Mouse (Mus musculus) gastrocnemius, postnatal 14 days (tissue): Measurements from ENCODE around the gene Lyrm4. TPM values are rescaled to one million over a fixed set of nuclear protein-coding genes. Genes with fewer than 3 reads are reported as not detected.
A peak's percentile ranks its signal among the peaks of the same experiment; 100 is the strongest.
"Not testable (repeated sequence)": the region's sequence is repeated elsewhere in the genome, so short reads cannot be mapped to it uniquely, and the experiment has no call there.

Experiments
- DNase-seq: peaks from one replicate; pipeline ENCODE4 v3.0.0; 2021; ENCODE audit warnings: mixed read lengths
- intact Hi-C: fragments of 180-260 bp; cut with DNase I; formaldehyde crosslinking; loops from one replicate; pipeline ENCODE4 v1.15.1; 2025; ENCODE audit warnings: low total_unique reads
- total RNA-seq, 2 experiments: library from RNA; stranded (reverse); gene quantifications; 2 replicates each; pipeline ENCODE4 v1.2.3; 2021

Gene Lyrm4
- total RNA-seq, 2 experiments from 2014 or later, result 4.4 to 5.2 TPM

GRCm38 (mm10) chr13:36009981-36010380 lies 107.3 kb downstream of the Lyrm4 start:
- intact Hi-C loops, result no loop called here
- no peak for DNase-seq

GRCm38 (mm10) chr13:36000798-36001197 lies 116.5 kb downstream of the Lyrm4 start:
- no peak for DNase-seq
- intact Hi-C loops, result no loop called here

- DNase-seq, result no peak
- intact Hi-C loops, result no loop called here
Observed at GRCm38 (mm10) chr13:35997606-35998005, 119.7 kb downstream of the Lyrm4 start.

- no peak for DNase-seq
Observed at GRCm38 (mm10) chr13:35995696-35996426, 121.5 kb downstream of the Lyrm4 start.

GRCm38 (mm10) chr13:35995231-35995630 lies 122.1 kb downstream of the Lyrm4 start:
- intact Hi-C loops, result no loop called here
- DNase-seq, result no peak

More at GRCm38 (mm10) chr13:35995696-35996426, 121.5 kb downstream of the Lyrm4 start:
- intact Hi-C loops, result no loop called here

GRCm38 (mm10) chr13:35994067-35994466 lies 123.3 kb downstream of the Lyrm4 start:
- intact Hi-C loops, result no loop called here
- DNase-seq, result peak; percentile 47

GRCm38 (mm10) chr13:35991185-35991584 lies 126.1 kb downstream of the Lyrm4 start:
- intact Hi-C loops, result not testable (repeated sequence)

GRCm38 (mm10) chr13:35989329-35989728 lies 128.0 kb downstream of the Lyrm4 start:
- no peak for DNase-seq
- intact Hi-C loops, result no loop called here

More at GRCm38 (mm10) chr13:35991185-35991584, 126.1 kb downstream of the Lyrm4 start:
- DNase-seq, result not testable (repeated sequence)

- no peak for DNase-seq
- intact Hi-C loops, result no loop called here
Observed at GRCm38 (mm10) chr13:35982985-35983384, 134.3 kb downstream of the Lyrm4 start.

- intact Hi-C loops, result no loop called here
- DNase-seq, result no peak
Observed at GRCm38 (mm10) chr13:35980471-35980870, 136.9 kb downstream of the Lyrm4 start.

- intact Hi-C loops, result no loop called here
- no peak for DNase-seq
Observed at GRCm38 (mm10) chr13:35976912-35977311, 140.4 kb downstream of the Lyrm4 start.

GRCm38 (mm10) chr13:35969829-35970228 lies 147.5 kb downstream of the Lyrm4 start:
- intact Hi-C loops, result no loop called here
- DNase-seq, result no peak

- intact Hi-C loops, result no loop called here
- no peak for DNase-seq
Observed at GRCm38 (mm10) chr13:35969431-35969721, 147.9 kb downstream of the Lyrm4 start.

- intact Hi-C loops, result no loop called here
- DNase-seq, result peak; percentile 31
Observed at GRCm38 (mm10) chr13:35968719-35969430, 148.5 kb downstream of the Lyrm4 start.

- DNase-seq, result peak; percentile 25
- intact Hi-C loops, result no loop called here
Observed at GRCm38 (mm10) chr13:35968131-35968718, 149.1 kb downstream of the Lyrm4 start.

- intact Hi-C loops, result no loop called here
- no peak for DNase-seq
Observed at GRCm38 (mm10) chr13:35967690-35968089, 149.6 kb downstream of the Lyrm4 start.

GRCm38 (mm10) chr13:35963583-35963982 lies 153.7 kb downstream of the Lyrm4 start:
- no peak for DNase-seq

GRCm38 (mm10) chr13:35959391-35960067 lies 157.8 kb downstream of the Lyrm4 start:
- intact Hi-C loops, result no loop called here
- DNase-seq, result no peak

More at GRCm38 (mm10) chr13:35963583-35963982, 153.7 kb downstream of the Lyrm4 start:
- intact Hi-C loops, result no loop called here

GRCm38 (mm10) chr13:35958539-35958938 lies 158.8 kb downstream of the Lyrm4 start, which contains the start of gene Ppp1r3g:
Gene Ppp1r3g (plus strand): TSS chr13:35958839.
- intact Hi-C loops, result no loop called here
- DNase-seq, result no peak
